Mouse (Mus musculus): Measurements from ENCODE around the gene 4930503E14Rik.
"Not testable (repeated sequence)": the region's sequence is repeated elsewhere in the genome, so short reads cannot be mapped to it uniquely, and the experiment has no call there.

Gene 4930503E14Rik

GRCm38 (mm10) chr14:44213154-44213553 is at the start of gene 4930503E14Rik:
Gene 4930503E14Rik, minus strand, starts transcription at chr14:44213254.
- DNase-seq (ENCODE audit: low spot score) = not testable (repeated sequence)

- no peak for DNase-seq (ENCODE audit: low spot score)
Observed at GRCm38 (mm10) chr14:44248039-44248438, 35.0 kb upstream of the 4930503E14Rik start.

- not testable (repeated sequence) for DNase-seq (ENCODE audit: low spot score)
Observed at GRCm38 (mm10) chr14:44197361-44197760, 15.7 kb downstream of the 4930503E14Rik start, which contains the start of gene Gm8212. Gene Gm8212, plus strand, starts transcription at chr14:44197661.

- not testable (repeated sequence) for DNase-seq (ENCODE audit: low spot score)
Observed at GRCm38 (mm10) chr14:44123551-44123950, 89.5 kb downstream of the 4930503E14Rik start, which contains the start of gene Gm3327. Gene Gm3327, plus strand, starts transcription at chr14:44123851.

Data from urinary bladder, postnatal 14 days (tissue).